Mouse (Mus musculus): ENCODE measurements around the gene Tmem50b.

DNA sequence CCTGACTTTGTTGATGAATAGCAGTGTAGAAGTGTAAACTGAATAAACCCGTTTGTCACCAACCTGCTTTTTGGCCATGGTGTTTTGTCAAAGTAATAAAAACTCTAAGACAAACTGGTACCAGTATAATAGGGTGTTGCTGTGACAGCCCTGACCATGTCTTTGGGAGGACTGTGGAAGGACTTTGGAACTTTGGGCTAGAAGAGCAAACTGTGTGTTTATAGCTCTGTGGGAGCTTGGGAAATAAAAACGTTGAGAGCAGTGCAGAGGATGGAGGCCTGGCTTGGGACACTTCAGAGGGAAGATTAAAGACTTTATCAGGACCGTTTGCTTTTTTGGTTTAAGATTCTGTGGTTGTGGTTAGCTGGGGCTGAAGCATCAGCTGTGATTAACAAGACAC, 26.5 kb downstream of the Tmem50b start:
- TF ChIP-seq CTCF (IDR thresholded peaks at IDR 0.05; ENCODE audit: borderline replicate concordance, insufficient read depth, low read length) (no peak), POLR2A (IDR thresholded peaks at IDR 0.05; ENCODE audit: low read depth, low read length) (no peak)
